Mouse (Mus musculus) ES-E14 (cell line): ENCODE results near the gene Aen. TPM values are rescaled to one million over a fixed set of nuclear protein-coding genes. Genes with fewer than 3 reads are reported as not detected.

ENCODE experiments used
- DNase-seq: peaks from one replicate; pipeline ENCODE4 v3.0.0-alpha.2; 2013; ENCODE audit warnings: low read depth, low spot score
- H3K27ac ChIP-seq: 2 replicates; pipeline ENCODE4 v1.5.1; 2012; ENCODE audit warnings: low read depth, mild to moderate bottlenecking, low read length, moderate library complexity, mixed read lengths; ENCODE audit not compliant: poor library complexity, insufficient read depth, severe bottlenecking
- H3K36me3 ChIP-seq: 2 replicates; pipeline ENCODE4 v1.6.1; 2012; ENCODE audit warnings: mild to moderate bottlenecking, low read length, moderate library complexity, mixed read lengths; ENCODE audit not compliant: control insufficient read depth, poor library complexity, insufficient read depth, severe bottlenecking
- H3K4me1 ChIP-seq, 2 experiments: fragments of 150-350 bp in 1 of 2; sonication (generic) in 1 of 2; 2 replicates each; pipeline ENCODE4 v1.6.1; 2012; ENCODE audit warnings: low read length in 2 of 2, mild to moderate bottlenecking in 1 of 2, mixed read lengths in 1 of 2; ENCODE audit not compliant: control insufficient read depth in 2 of 2, insufficient read depth in 2 of 2, poor library complexity in 1 of 2
- H3K4me3 ChIP-seq, 2 experiments: fragments of 150-350 bp in 1 of 2; sonication (generic) in 1 of 2; 2 replicates each; pipeline ENCODE4 v1.5.1; 2012; ENCODE audit warnings: low read length in 2 of 2, low read depth in 1 of 2, mild to moderate bottlenecking in 1 of 2, mixed read lengths in 1 of 2; ENCODE audit not compliant: insufficient read depth in 1 of 2, poor library complexity in 1 of 2, severe bottlenecking in 1 of 2
- H3K9ac ChIP-seq: 2 replicates; pipeline ENCODE4 v1.6.1; 2012; ENCODE audit warnings: low read depth, mild to moderate bottlenecking, low read length, mixed read lengths; ENCODE audit not compliant: poor library complexity, insufficient read depth, severe bottlenecking
- H3K9me3 ChIP-seq: fragments of 150-350 bp; sonication (generic); 2 replicates; pipeline ENCODE4 v1.6.1; 2012; ENCODE audit warnings: low read depth, mild to moderate bottlenecking, low read length; ENCODE audit not compliant: control insufficient read depth, insufficient read depth
- CHD2 ChIP-seq: IDR thresholded peaks from 2 replicates; pipeline ENCODE4 v1.6.1; 2014; ENCODE audit warnings: mild to moderate bottlenecking, low read depth, low read length, inconsistent platforms
- HCFC1 ChIP-seq: IDR thresholded peaks from 2 replicates; pipeline ENCODE4 v1.6.1; 2012; ENCODE audit warnings: low read length, inconsistent platforms, borderline replicate concordance; ENCODE audit not compliant: insufficient read depth
- MAFK ChIP-seq: IDR thresholded peaks from 2 replicates; pipeline ENCODE4 v1.6.1; 2014; ENCODE audit warnings: mild to moderate bottlenecking, low read depth, low read length, inconsistent platforms; ENCODE audit not compliant: insufficient read depth
- ZC3H11A ChIP-seq: IDR thresholded peaks from 2 replicates; pipeline ENCODE4 v1.6.1; 2012; ENCODE audit warnings: low read depth, mild to moderate bottlenecking, inconsistent platforms, low read length, borderline replicate concordance
- ZNF384 ChIP-seq: IDR thresholded peaks from 2 replicates; pipeline ENCODE4 v1.6.1; 2012; ENCODE audit warnings: low read depth, low read length, inconsistent platforms
- in situ Hi-C, 2 experiments: fragments of 600-800 bp; cut with MboI; formaldehyde crosslinking; loops; one replicate each; pipeline ENCODE4 v1.15.1; 2025; ENCODE audit warnings: low sequenced_read_pairs in 2 of 2, inconsistent platforms in 1 of 2; ENCODE audit not compliant: unreplicated experiment in 2 of 2
- total RNA-seq: library from RNA; depleted of rRNA; stranded (reverse); fragments of 300-350 nt; gene quantifications from 2 replicates; pipeline ENCODE4 v1.2.3, GENCODE M21; 2012

The Aen gene
- total RNA-seq, 1 experiment: 146 TPM

- Histone ChIP-seq H3K9me3 (no peaks in the 10 kb centered on the region), H3K36me3 (peaks cover 15% of the 10 kb centered on the region), H3K4me1 (peaks cover 4 to 16% of the 10 kb centered on the region in 2 experiments; a peak in 3 of 4 replicates), H3K9ac (no peak within 1 kb of the TSS), H3K27ac (no peak within 1 kb of the TSS), H3K4me3 (no peak within 1 kb of the TSS)
- no peak for DNase-seq
- in situ Hi-C loops: loop anchor here in 1 of 2 experiments (10.0 to 25.0 kb wide), 2 partner anchors 162 to 324 kb away; no protein-coding TSS in a partner anchor
- TF ChIP-seq ZC3H11A: no peak
- TF ChIP-seq ZNF384: no peak
- TF ChIP-seq CHD2: no peak
- no peak for TF ChIP-seq HCFC1
- no peak for TF ChIP-seq MAFK
These were observed 17.4 kb downstream of the Aen start, which contains the start of gene Isg20 for GRCm38 (mm10) chr7:78912974-78913474. TSS of gene Isg20 (plus strand) at chr7:78913424.

GRCm38 (mm10) chr7:78913649-78914544 is 18.2 kb downstream of the Aen start:
- H3K27ac ChIP-seq: no peak overlapping the region
- TF ChIP-seq MAFK (no peak), HCFC1 (no peak), ZC3H11A (no peak), ZNF384 (no peak), CHD2 (no peak)
- peaks cover 9% of the 10 kb centered on the region; the same call in 1 of the 2 replicates for H3K36me3 ChIP-seq
- no peaks in the 10 kb centered on the region for H3K9me3 ChIP-seq
- no peak for DNase-seq
- in situ Hi-C loops: loop anchor here in 1 of 2 experiments (10.0 to 25.0 kb wide), 2 partner anchors 161 to 323 kb away; no protein-coding TSS in a partner anchor
- peaks cover 4 to 20% of the 10 kb centered on the region in 2 experiments; a peak in 3 of 4 replicates for H3K4me1 ChIP-seq
- H3K9ac ChIP-seq: no peak overlapping the region
- H3K4me3 ChIP-seq: no peak overlapping the region

GRCm38 (mm10) chr7:78914545-78914845 is 18.8 kb downstream of the Aen start:
- H3K36me3 ChIP-seq: peaks cover 7% of the 10 kb centered on the region; the same call in 1 of the 2 replicates
- TF ChIP-seq CHD2: no peak
- no peak for TF ChIP-seq ZNF384
- TF ChIP-seq ZC3H11A: no peak
- TF ChIP-seq HCFC1: no peak
- TF ChIP-seq MAFK: no peak
- H3K4me3 ChIP-seq: no peak overlapping the region
- in situ Hi-C loops: loop anchor here in 1 of 2 experiments (10.0 to 25.0 kb wide), 2 partner anchors 160 to 323 kb away; no protein-coding TSS in a partner anchor
- H3K4me1 ChIP-seq: peaks cover 4 to 20% of the 10 kb centered on the region in 2 experiments; a peak in 3 of 4 replicates
- no peak overlapping the region for H3K27ac ChIP-seq
- no peak overlapping the region for H3K9ac ChIP-seq
- no peaks in the 10 kb centered on the region for H3K9me3 ChIP-seq
- DNase-seq: no peak

GRCm38 (mm10) chr7:78914896-78915510 is 19.3 kb downstream of the Aen start:
- H3K4me3 ChIP-seq: no peak overlapping the region; a peak in 1 of 4 replicates
- H3K9ac ChIP-seq: no peak overlapping the region
- no peaks in the 10 kb centered on the region for H3K9me3 ChIP-seq
- DNase-seq: no peak
- H3K27ac ChIP-seq: no peak overlapping the region
- H3K4me1 ChIP-seq: peaks cover 4 to 20% of the 10 kb centered on the region in 2 experiments; a peak in 3 of 4 replicates
- TF ChIP-seq ZNF384: no peak
- H3K36me3 ChIP-seq: peaks cover 3% of the 10 kb centered on the region; the same call in 1 of the 2 replicates
- in situ Hi-C loops: loop anchor here in 1 of 2 experiments (10.0 to 25.0 kb wide), 2 partner anchors 160 to 322 kb away; no protein-coding TSS in a partner anchor
